Mouse (Mus musculus): Measurements from ENCODE around the gene Timm17a.

DNA sequence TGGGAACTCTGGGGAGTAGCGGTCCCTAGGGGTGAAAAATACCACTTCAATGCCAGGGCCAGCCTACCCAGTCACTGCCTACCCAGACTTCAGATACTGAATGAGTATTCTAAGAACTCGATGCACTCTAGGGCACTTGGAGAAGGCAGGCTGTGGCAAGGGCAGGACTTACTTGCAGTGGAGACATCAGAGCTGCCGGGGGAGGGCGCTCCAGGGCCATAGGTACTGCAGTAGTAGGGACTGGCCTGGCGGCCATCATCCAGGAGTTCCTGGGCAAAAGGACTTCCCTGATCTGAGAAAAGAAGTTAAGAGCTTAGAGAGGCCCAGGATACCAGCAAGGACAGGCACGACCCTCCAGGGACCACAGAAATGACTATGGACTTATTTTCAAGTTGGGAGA, 57.3 kb downstream of the Timm17a start:
- no peak for TF ChIP-seq CTCF (IDR thresholded peaks at IDR 0.05; ENCODE audit: insufficient read depth, low read depth, low read length)
- no peak for TF ChIP-seq POLR2A (IDR thresholded peaks at IDR 0.05; ENCODE audit: insufficient read depth, low read depth, low read length)

Data from olfactory bulb, adult 2 months (tissue).